Mouse (Mus musculus) heart, embryonic 11.5 days (tissue): ENCODE measurements around the gene Plcg2. TPM values are rescaled to one million over a fixed set of nuclear protein-coding genes. Genes with fewer than 3 reads are reported as not detected.

Experiments used
- microRNA-seq: library from miRNA; unstranded; fragments of <30 nt; microRNA quantifications from one replicate; pipeline ENCODE4, GENCODE M21; 2016; ENCODE audit warnings: borderline number of aligned reads
- polyA plus RNA-seq: library from polyadenylated mRNA; unstranded; fragments of >200 nt; fragmentation: Nextera tagmentation; extraction: Ambion mirVana; gene quantifications from 2 replicates; pipeline ENCODE4 v1.2.1, GENCODE M21; 2014

The Plcg2 gene
- polyA plus RNA-seq, 1 experiment from 2014 or later: 4.7 TPM

Small RNA genes lying within 50 kb of the gene (microRNA-seq; reads per million reads assigned to microRNA genes)
- gene Gm27361 (not detected), gene Mir7077 (not detected), gene Mir7078 (not detected)

Other genes starting within 250 kb of the Plcg2 start
- 8.6 and 9.2 TPM in 2 replicates for gene Cmip, start 241.2 kb upstream of the Plcg2 start, polyA plus RNA-seq
- 0.37 and 0.45 TPM in 2 replicates for gene Sdr42e1, start 175.4 kb downstream of the Plcg2 start, polyA plus RNA-seq
- 0.34 and 0.46 TPM in 2 replicates for gene Hsd17b2, start 203.6 kb downstream of the Plcg2 start, polyA plus RNA-seq